Mouse (Mus musculus): ENCODE results near the gene Neu3. TPM values are rescaled to one million over a fixed set of nuclear protein-coding genes. Genes with fewer than 3 reads are reported as not detected.

Neu3 gene
- polyA plus RNA-seq, 1 experiment = 0.88 TPM

DNA sequence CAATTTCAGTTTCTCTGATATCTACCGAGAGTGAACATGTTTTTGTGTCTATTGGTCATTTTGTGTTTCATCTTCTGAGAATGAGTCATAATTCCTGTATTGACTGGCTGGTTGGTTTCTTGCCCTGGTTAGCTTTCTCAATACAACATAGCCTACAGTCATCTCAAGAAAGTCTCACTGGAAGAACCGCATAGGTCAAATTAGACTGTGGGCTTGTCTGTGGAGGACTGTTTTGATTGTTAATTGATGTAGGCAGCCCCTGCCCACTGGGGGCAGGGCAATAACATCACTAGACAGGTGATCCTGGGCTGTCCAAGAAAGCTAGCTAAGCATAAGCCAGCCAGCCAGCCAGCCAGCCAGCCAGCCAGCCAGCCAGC, 5.6 kb upstream of the Neu3 start:
- H3K4me2 ChIP-seq (ENCODE audit: low read depth) = no peak overlapping the region
- no peak overlapping the region for H3ac ChIP-seq (ENCODE audit: control insufficient read depth, insufficient read length)
- no peaks in the 10 kb centered on the region for H3K79me2 ChIP-seq (ENCODE audit: control insufficient read depth, insufficient read depth)
- peaks cover 13% of the 10 kb centered on the region for H3K36me3 ChIP-seq (ENCODE audit: control insufficient read depth, insufficient read depth)
- TF ChIP-seq TCF12 (IDR thresholded peaks at IDR 0.05; ENCODE audit: insufficient read depth, poor library complexity, severe bottlenecking) (no peak), REST (IDR thresholded peaks at IDR 0.05; ENCODE audit: insufficient read depth, insufficient read length) (no peak), E2F4 (IDR thresholded peaks at IDR 0.05; ENCODE audit: insufficient read depth) (no peak), MYOG (IDR thresholded peaks at IDR 0.05; ENCODE audit: control insufficient read depth in 1 of 3, insufficient read depth in 1 of 3, insufficient read length in 2 of 3, low read depth in 2 of 3) (no peak), POLR2A (IDR thresholded peaks at IDR 0.05; ENCODE audit: insufficient read length, low read depth) (no peak), CEBPB (IDR thresholded peaks at IDR 0.05; ENCODE audit: insufficient read depth, poor library complexity, severe bottlenecking) (no peak), TCF3 (IDR thresholded peaks at IDR 0.05; ENCODE audit: insufficient read length, low read depth) (no peak), POLR2AphosphoS2 (IDR thresholded peaks at IDR 0.05; ENCODE audit: insufficient read length, low read depth) (no peak), MAX (IDR thresholded peaks at IDR 0.05; ENCODE audit: low read depth) (no peak), USF1 (IDR thresholded peaks at IDR 0.05; ENCODE audit: low read depth) (no peak), MYOD1 (IDR thresholded peaks at IDR 0.05; ENCODE audit: control insufficient read depth in 1 of 3, insufficient read length in 2 of 3, low read depth in 2 of 3) (no peak), SRF (IDR thresholded peaks at IDR 0.05; ENCODE audit: control insufficient read depth, insufficient read length, low read depth) (no peak)
- no peaks in the 10 kb centered on the region for H3K27me3 ChIP-seq (ENCODE audit: control insufficient read depth, insufficient read depth, insufficient read length)
- no peak overlapping the region for H3K4me3 ChIP-seq

DNA sequence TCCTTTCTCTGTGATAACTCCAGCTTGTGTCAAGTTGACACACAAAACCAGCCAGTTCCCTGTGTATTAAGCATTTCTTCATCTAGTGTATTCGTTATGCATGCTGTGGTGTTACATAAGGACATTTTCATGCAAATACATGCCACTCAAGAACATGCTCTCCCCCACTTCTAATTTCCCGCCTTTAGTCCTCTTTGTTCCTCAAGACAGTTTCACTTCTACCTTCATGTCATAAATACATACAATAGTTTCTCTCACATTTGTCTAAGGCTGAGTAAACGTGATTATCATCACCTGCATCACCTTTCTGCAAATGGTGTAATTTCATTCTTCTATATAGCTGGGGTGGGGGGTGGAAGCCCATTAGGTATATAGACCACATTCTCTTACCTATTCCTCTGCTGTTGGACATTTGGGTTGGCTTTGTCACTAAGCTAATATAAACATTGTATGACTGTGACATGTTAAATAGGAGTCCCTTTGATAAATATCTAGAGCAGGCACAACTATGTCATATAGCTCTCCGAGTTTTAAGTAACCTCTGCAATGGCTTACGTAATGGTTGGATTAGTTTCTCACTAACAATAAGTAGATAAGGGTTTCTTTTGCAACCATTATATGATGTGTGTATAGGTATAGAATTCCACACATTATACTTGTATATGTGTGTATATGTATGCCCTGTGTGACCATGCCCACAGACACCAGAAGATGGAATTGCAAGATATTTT, 5.1 kb upstream of the Neu3 start:
- H3K36me3 ChIP-seq (ENCODE audit: control insufficient read depth, insufficient read depth) = peaks cover 7% of the 10 kb centered on the region
- no peaks in the 10 kb centered on the region for H3K79me2 ChIP-seq (ENCODE audit: control insufficient read depth, insufficient read depth)
- H3K4me2 ChIP-seq (ENCODE audit: low read depth) = no peak overlapping the region
- H3ac ChIP-seq (ENCODE audit: control insufficient read depth, insufficient read length) = no peak overlapping the region
- no peak overlapping the region for H3K4me3 ChIP-seq
- no peaks in the 10 kb centered on the region for H3K27me3 ChIP-seq (ENCODE audit: control insufficient read depth, insufficient read depth, insufficient read length)
- TF ChIP-seq USF1 (IDR thresholded peaks at IDR 0.05; ENCODE audit: low read depth) (no peak), MAX (IDR thresholded peaks at IDR 0.05; ENCODE audit: low read depth) (no peak), REST (IDR thresholded peaks at IDR 0.05; ENCODE audit: insufficient read depth, insufficient read length) (no peak), TCF12 (IDR thresholded peaks at IDR 0.05; ENCODE audit: insufficient read depth, poor library complexity, severe bottlenecking) (no peak), MYOG (IDR thresholded peaks at IDR 0.05; ENCODE audit: control insufficient read depth in 1 of 3, insufficient read depth in 1 of 3, insufficient read length in 2 of 3, low read depth in 2 of 3) (no peak), TCF3 (IDR thresholded peaks at IDR 0.05; ENCODE audit: insufficient read length, low read depth) (no peak), MYOD1 (IDR thresholded peaks at IDR 0.05; ENCODE audit: control insufficient read depth in 1 of 3, insufficient read length in 2 of 3, low read depth in 2 of 3) (no peak), CEBPB (IDR thresholded peaks at IDR 0.05; ENCODE audit: insufficient read depth, poor library complexity, severe bottlenecking) (no peak), SRF (IDR thresholded peaks at IDR 0.05; ENCODE audit: control insufficient read depth, insufficient read length, low read depth) (no peak), POLR2AphosphoS2 (IDR thresholded peaks at IDR 0.05; ENCODE audit: insufficient read length, low read depth) (no peak), POLR2A (IDR thresholded peaks at IDR 0.05; ENCODE audit: insufficient read length, low read depth) (no peak), E2F4 (IDR thresholded peaks at IDR 0.05; ENCODE audit: insufficient read depth) (no peak)

DNA sequence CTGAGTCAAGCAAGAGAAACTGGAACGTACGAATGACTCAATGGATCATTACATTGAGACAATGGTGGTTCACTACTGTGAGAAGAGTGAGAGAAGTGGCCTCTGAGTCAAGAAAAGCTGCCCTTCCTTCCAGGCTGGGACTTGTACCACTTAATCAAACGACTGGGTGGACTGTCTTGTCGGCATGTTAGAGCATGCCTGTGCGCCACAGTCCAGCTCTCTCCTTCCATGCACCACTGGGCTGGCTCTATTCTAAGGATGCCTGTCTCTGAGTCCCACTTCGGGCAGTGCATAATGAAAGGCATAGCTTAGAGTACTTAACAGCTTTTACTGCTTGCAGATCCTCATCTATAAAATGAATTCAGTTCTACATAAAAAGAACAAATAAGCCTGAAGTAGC, 2.1 kb downstream of the Neu3 start:
- no peaks in the 10 kb centered on the region for H3K36me3 ChIP-seq (ENCODE audit: control insufficient read depth, insufficient read depth)
- H3K4me2 ChIP-seq (ENCODE audit: low read depth) = no peak overlapping the region
- no peaks in the 10 kb centered on the region for H3K27me3 ChIP-seq (ENCODE audit: control insufficient read depth, insufficient read depth, insufficient read length)
- H3K4me3 ChIP-seq = no peak overlapping the region
- no peak overlapping the region for H3ac ChIP-seq (ENCODE audit: control insufficient read depth, insufficient read length)
- TF ChIP-seq SRF (IDR thresholded peaks at IDR 0.05; ENCODE audit: control insufficient read depth, insufficient read length, low read depth) (no peak), TCF12 (IDR thresholded peaks at IDR 0.05; ENCODE audit: insufficient read depth, poor library complexity, severe bottlenecking) (no peak), POLR2A (IDR thresholded peaks at IDR 0.05; ENCODE audit: insufficient read length, low read depth) (no peak)
- no peaks in the 10 kb centered on the region for H3K79me2 ChIP-seq (ENCODE audit: control insufficient read depth, insufficient read depth)

DNA sequence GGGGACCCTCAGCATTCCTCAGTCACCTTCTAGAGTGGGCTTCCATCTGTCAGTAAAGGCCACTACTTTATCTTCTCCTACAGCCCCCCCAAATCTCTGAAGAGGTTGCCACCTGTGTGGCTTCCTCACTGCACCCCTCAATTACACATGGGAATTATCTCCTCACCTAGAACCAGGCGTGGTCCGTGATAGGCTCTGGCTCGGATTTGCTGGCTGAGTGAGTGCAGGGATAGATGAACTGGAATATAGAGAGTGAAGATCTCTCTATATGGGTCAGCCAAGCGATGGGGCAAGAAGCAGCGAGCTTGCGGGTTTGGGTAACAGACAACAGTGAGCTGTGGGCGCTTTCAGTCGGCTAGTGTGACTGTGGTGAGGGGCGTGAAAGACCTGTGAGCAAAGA, 2.7 kb downstream of the Neu3 start:
- H3K4me2 ChIP-seq (ENCODE audit: low read depth) = no peak overlapping the region
- TF ChIP-seq TCF12 (IDR thresholded peaks at IDR 0.05; ENCODE audit: insufficient read depth, poor library complexity, severe bottlenecking) (no peak), POLR2AphosphoS2 (IDR thresholded peaks at IDR 0.05; ENCODE audit: insufficient read length, low read depth) (no peak), MYOG (IDR thresholded peaks at IDR 0.05; ENCODE audit: control insufficient read depth in 1 of 3, insufficient read depth in 1 of 3, insufficient read length in 2 of 3, low read depth in 2 of 3) (no peak), POLR2A (IDR thresholded peaks at IDR 0.05; ENCODE audit: insufficient read length, low read depth) (no peak), MYOD1 (IDR thresholded peaks at IDR 0.05; ENCODE audit: control insufficient read depth in 1 of 3, insufficient read length in 2 of 3, low read depth in 2 of 3) (no peak), TCF3 (IDR thresholded peaks at IDR 0.05; ENCODE audit: insufficient read length, low read depth) (no peak), REST (IDR thresholded peaks at IDR 0.05; ENCODE audit: insufficient read depth, insufficient read length) (no peak), E2F4 (IDR thresholded peaks at IDR 0.05; ENCODE audit: insufficient read depth) (no peak), USF1 (IDR thresholded peaks at IDR 0.05; ENCODE audit: low read depth) (no peak), MAX (IDR thresholded peaks at IDR 0.05; ENCODE audit: low read depth) (no peak), SRF (IDR thresholded peaks at IDR 0.05; ENCODE audit: control insufficient read depth, insufficient read length, low read depth) (no peak)
- no peaks in the 10 kb centered on the region for H3K27me3 ChIP-seq (ENCODE audit: control insufficient read depth, insufficient read depth, insufficient read length)
- H3K36me3 ChIP-seq (ENCODE audit: control insufficient read depth, insufficient read depth) = no peaks in the 10 kb centered on the region
- H3K4me3 ChIP-seq = no peak overlapping the region
- H3K79me2 ChIP-seq (ENCODE audit: control insufficient read depth, insufficient read depth) = no peaks in the 10 kb centered on the region
- no peak overlapping the region for H3ac ChIP-seq (ENCODE audit: control insufficient read depth, insufficient read length)
